Mouse (Mus musculus) layer of hippocampus, adult 2 months (tissue): Measurements from ENCODE around the gene Fbxl19. TPM values are rescaled to one million over a fixed set of nuclear protein-coding genes. Genes with fewer than 3 reads are reported as not detected.

Experiments used
- DNase-seq, 2 experiments: peaks; one replicate each; pipeline ENCODE4 v3.0.0; 2022; ENCODE audit warnings: low spot score in 2 of 2
- H3K27ac ChIP-seq: fragments of 200-600 bp; 2 replicates; pipeline ENCODE4 v1.8.1; 2022
- H3K4me3 ChIP-seq: fragments of 200-600 bp; 2 replicates; pipeline ENCODE4 v1.8.1; 2022; ENCODE audit warnings: mild to moderate bottlenecking
- CTCF ChIP-seq: fragments of 200-600 bp; conservative IDR thresholded peaks from 2 replicates; pipeline ENCODE4 v1.8.1; 2022; ENCODE audit warnings: antibody characterized with exemption, mild to moderate bottlenecking, moderate library complexity
- microRNA-seq, 2 experiments: library from miRNA; unstranded; fragments of <30 nt; microRNA quantifications; one replicate each; pipeline ENCODE4 v1.2.0; 2021
- total RNA-seq, 2 experiments: library from RNA; stranded (reverse); gene quantifications; 2 replicates each; pipeline ENCODE4 v1.2.3; 2021

Gene Fbxl19
- total RNA-seq, 2 experiments from 2014 or later: 53.8 to 59.7 TPM

- TF ChIP-seq CTCF: no peak
- DNase-seq: no peak
- no peak overlapping the region for H3K4me3 ChIP-seq
- no peak overlapping the region for H3K27ac ChIP-seq
Observed at GRCm38 (mm10) chr7:127808821-127809220, 64.5 kb downstream of the Fbxl19 start.

GRCm38 (mm10) chr7:127809846-127810245 lies 65.5 kb downstream of the Fbxl19 start:
- DNase-seq: no peak
- Histone ChIP-seq H3K4me3 (no peak overlapping the region), H3K27ac (no peak overlapping the region)
- no peak for TF ChIP-seq CTCF

GRCm38 (mm10) chr7:127810650-127811049 lies 66.3 kb downstream of the Fbxl19 start:
- Histone ChIP-seq H3K27ac (no peak overlapping the region), H3K4me3 (no peak overlapping the region)
- no peak for TF ChIP-seq CTCF
- DNase-seq: no peak

GRCm38 (mm10) chr7:127811240-127811639 lies 66.9 kb downstream of the Fbxl19 start:
- Histone ChIP-seq H3K27ac (no peak overlapping the region), H3K4me3 (no peak overlapping the region)
- DNase-seq: no peak
- TF ChIP-seq CTCF: no peak

- TF ChIP-seq CTCF: no peak
- H3K4me3 ChIP-seq: no peak overlapping the region
- no peak overlapping the region; the same call in 1 of the 2 replicates for H3K27ac ChIP-seq
Observed at GRCm38 (mm10) chr7:127812292-127812691, 67.9 kb downstream of the Fbxl19 start.

GRCm38 (mm10) chr7:127813821-127814220 lies 69.5 kb downstream of the Fbxl19 start:
- H3K4me3 ChIP-seq: no peak overlapping the region
- no peak for TF ChIP-seq CTCF
- peak overlapping the region; percentile 85 for H3K27ac ChIP-seq
- DNase-seq: no peak

More at GRCm38 (mm10) chr7:127812292-127812691, 67.9 kb downstream of the Fbxl19 start:
- DNase-seq: no peak

- H3K4me3 ChIP-seq: peak overlapping the region; percentile 28
- H3K27ac ChIP-seq: peak overlapping the region; percentile 85
- peak; percentile 79 to 81 for DNase-seq
- TF ChIP-seq CTCF: peak; percentile 8; the same call in 1 of the 2 replicates
Observed at GRCm38 (mm10) chr7:127814241-127814921, 70.0 kb downstream of the Fbxl19 start.

GRCm38 (mm10) chr7:127815116-127815665 lies 70.8 kb downstream of the Fbxl19 start:
- DNase-seq: no peak
- no peak for TF ChIP-seq CTCF
- H3K4me3 ChIP-seq: no peak overlapping the region
- peak overlapping the region; percentile 85 for H3K27ac ChIP-seq

- TF ChIP-seq CTCF: peak; percentile 47
- Histone ChIP-seq H3K27ac (peak overlapping the region; percentile 85), H3K4me3 (no peak overlapping the region)
- DNase-seq: peak; percentile 61 to 78
Observed at GRCm38 (mm10) chr7:127815954-127816821, 71.8 kb downstream of the Fbxl19 start.

- no peak for TF ChIP-seq CTCF
- Histone ChIP-seq H3K27ac (peak overlapping the region; percentile 51), H3K4me3 (no peak overlapping the region)
- no peak for DNase-seq
Observed at GRCm38 (mm10) chr7:127817053-127817452, 72.7 kb downstream of the Fbxl19 start.

- no peak for DNase-seq
- no peak overlapping the region for H3K4me3 ChIP-seq
- no peak for TF ChIP-seq CTCF
- H3K27ac ChIP-seq: peak overlapping the region; percentile 51
Observed at GRCm38 (mm10) chr7:127817776-127818175, 73.4 kb downstream of the Fbxl19 start.

Small RNA genes lying within 50 kb of the gene (microRNA-seq; reads per million reads assigned to microRNA genes)
- 0 reads per million in 2 experiments for gene Mir762

Other genes with a start within 250 kb of the Fbxl19 start
- 100 to 1,000 TPM; 118 to 127 TPM for gene Srcap, start 232.6 kb upstream of the Fbxl19 start, total RNA-seq
- 10 to 100 TPM in 1 of 2 experiments, 1 to 10 TPM in 1; 9.0 to 12.0 TPM for gene Gm42715, start 225.0 kb upstream of the Fbxl19 start, total RNA-seq
- gene Tmem265, start 183.2 kb upstream of the Fbxl19 start, total RNA-seq: not detected
- gene Phkg2, start 171.2 kb upstream of the Fbxl19 start, total RNA-seq: 10 to 100 TPM; 80.4 to 84.2 TPM
- 10 to 100 TPM; 11.5 to 12.9 TPM for gene Ccdc189, start 155.9 kb upstream of the Fbxl19 start, total RNA-seq
- 10 to 100 TPM; 69.5 to 72.8 TPM for gene Rnf40, start 155.8 kb upstream of the Fbxl19 start, total RNA-seq
- gene Zfp629, start 128.7 kb upstream of the Fbxl19 start, total RNA-seq: 10 to 100 TPM; 21.8 to 22.5 TPM
- gene Bcl7c, start 35.6 kb upstream of the Fbxl19 start, total RNA-seq: 10 to 100 TPM; 20.1 to 26.6 TPM
- gene Ctf1, start 31.8 kb upstream of the Fbxl19 start, total RNA-seq: 1 to 10 TPM; 1.9 to 3.1 TPM
- gene Ctf2, start 12.4 kb upstream of the Fbxl19 start, total RNA-seq: not detected
- gene Orai3, start 25.3 kb downstream of the Fbxl19 start, total RNA-seq: 10 to 100 TPM; 30.1 to 31.5 TPM
- 10 to 100 TPM; 44.5 to 49.4 TPM for gene Setd1a, start 32.1 kb downstream of the Fbxl19 start, total RNA-seq
- gene Gm49388, start 41.1 kb downstream of the Fbxl19 start, total RNA-seq: 1 to 10 TPM; 1.4 to 3.3 TPM
- 1 to 10 TPM; 7.0 to 8.8 TPM for gene Hsd3b7, start 56.1 kb downstream of the Fbxl19 start, total RNA-seq
- gene Stx4a, start 79.8 kb downstream of the Fbxl19 start, total RNA-seq: 10 to 100 TPM; 60.2 to 64.6 TPM
- 100 to 1,000 TPM; 336 to 351 TPM for gene Stx1b, start 80.0 kb downstream of the Fbxl19 start, total RNA-seq
- gene Zfp646, start 131.7 kb downstream of the Fbxl19 start, total RNA-seq: 10 to 100 TPM; 33.3 to 35.8 TPM
- gene Zfp668, start 132.3 kb downstream of the Fbxl19 start, total RNA-seq: 10 to 100 TPM; 24.3 to 25.7 TPM
- gene Prss53, start 146.4 kb downstream of the Fbxl19 start, total RNA-seq: 1 to 10 TPM; 2.8 to 3.1 TPM
- not detected for gene Gm21974, start 150.9 kb downstream of the Fbxl19 start, total RNA-seq
- 10 to 100 TPM; 26.3 to 26.6 TPM for gene Vkorc1, start 151.1 kb downstream of the Fbxl19 start, total RNA-seq
- gene Bckdk, start 159.5 kb downstream of the Fbxl19 start, total RNA-seq: 10 to 100 TPM; 36.9 to 41.7 TPM
- gene Kat8, start 168.0 kb downstream of the Fbxl19 start, total RNA-seq: 10 to 100 TPM; 31.7 to 34.3 TPM
- gene Prss8, start 185.6 kb downstream of the Fbxl19 start, total RNA-seq: under 1 TPM; 0.20 to 0.66 TPM
- 10 to 100 TPM in 1 of 2 experiments, 1 to 10 TPM in 1; 9.7 to 10.6 TPM for gene Prss36, start 202.2 kb downstream of the Fbxl19 start, total RNA-seq
- 100 to 1,000 TPM; 345 to 392 TPM for gene Fus, start 222.9 kb downstream of the Fbxl19 start, total RNA-seq
- gene Pycard, start 249.3 kb downstream of the Fbxl19 start, total RNA-seq: 1 to 10 TPM; 1.9 to 3.0 TPM